Comparison of ENCODE assay signal across 23 mouse cellular contexts in genomic region chr5:51980901-51981300, GRCm38 (mm10).
"Had no signal": no experiment of that assay in that cellular context is flagged by ENCODE, and none has a peak within 500 bp of the region (broad histone marks: within the 10 kb centered on the region; RNA-seq: fewer than 3 reads in every experiment).

No protein-coding gene starts in this region.

- H3K27me3 ChIP-seq: heart, embryonic 12.5 days; hindbrain, embryonic 13.5 days; hindbrain, embryonic 15.5 days; limb, embryonic 12.5 days; liver, embryonic 13.5 days had no signal

- DNase-seq: gastrocnemius, postnatal 14 days; gastrocnemius, postnatal 36 days; heart, adult 18-20 months; heart, postnatal 10 days; heart, postnatal 36 days; kidney, adult 18-20 months; kidney, adult 8-10 months; kidney, postnatal 10 days; kidney, postnatal 25 days; kidney, postnatal 4 days; liver; liver, embryonic 13.5 days had no signal

- H3K4me2 ChIP-seq: heart, embryonic 12.5 days; hindbrain, embryonic 13.5 days; hindbrain, embryonic 15.5 days; limb, embryonic 12.5 days; liver, embryonic 11.5 days; liver, embryonic 13.5 days had no signal

- H3K27ac ChIP-seq: heart, embryonic 10.5 days; hindbrain, embryonic 13.5 days; hindbrain, embryonic 15.5 days; hindbrain, postnatal 0 days; layer of hippocampus, adult 2 months; left cerebral cortex, adult 2 months; limb, embryonic 10.5 days; limb, embryonic 12.5 days; liver, embryonic 13.5 days had no signal

- ATAC-seq: hindbrain, postnatal 0 days; intestine, postnatal 0 days had no signal

- H3K36me3 ChIP-seq: heart, embryonic 10.5 days; heart, embryonic 12.5 days; hindbrain, embryonic 13.5 days; hindbrain, embryonic 15.5 days; limb, embryonic 10.5 days; limb, embryonic 12.5 days; liver, embryonic 13.5 days had no signal

- H3K9me3 ChIP-seq: heart, embryonic 10.5 days; heart, embryonic 12.5 days; hindbrain, embryonic 13.5 days; hindbrain, embryonic 15.5 days; limb, embryonic 10.5 days; limb, embryonic 12.5 days; liver, embryonic 13.5 days had no signal

- H3K4me1 ChIP-seq: heart, embryonic 10.5 days; heart, embryonic 12.5 days; hindbrain, embryonic 13.5 days; hindbrain, embryonic 15.5 days; limb, embryonic 10.5 days; limb, embryonic 12.5 days; liver, embryonic 13.5 days had no signal

- H3K4me3 ChIP-seq: heart, embryonic 10.5 days; heart, embryonic 12.5 days; hindbrain, embryonic 13.5 days; hindbrain, embryonic 15.5 days; layer of hippocampus, adult 2 months; left cerebral cortex, adult 2 months; limb, embryonic 10.5 days; limb, embryonic 12.5 days; liver, embryonic 13.5 days had no signal

- H3K9ac ChIP-seq: heart, embryonic 12.5 days; hindbrain, embryonic 13.5 days; hindbrain, embryonic 15.5 days; limb, embryonic 12.5 days; liver, embryonic 13.5 days had no signal
